In genomic region chr9:63667373-63667724, GRCm38 (mm10) we compare ENCODE assay signal across 12 mouse cellular contexts.
DNase-seq lines count a peak whose midpoint lies in the region; ATAC-seq and TF ChIP-seq lines count a peak whose summit lies in the region.
"Had no signal": no experiment of that assay in that cellular context is flagged by ENCODE, and none has a peak within 500 bp of the region (broad histone marks: within the 10 kb centered on the region; RNA-seq: fewer than 3 reads in every experiment).

No protein-coding gene starts in this region.

- WGBS in forebrain, postnatal 0 days = 65% methylated on average over 8 of the region's 8 CpGs
- 87% methylated on average over 8 of the region's 8 CpGs for WGBS in forebrain, embryonic 11.5 days
- WGBS in hindbrain, embryonic 13.5 days = 84% methylated on average over 8 of the region's 8 CpGs
- WGBS in hindbrain, embryonic 12.5 days = 77% methylated on average over 8 of the region's 8 CpGs
- WGBS in neural tube, embryonic 13.5 days = 80% methylated on average over 8 of the region's 8 CpGs
- WGBS in stomach, postnatal 0 days = 65% methylated on average over 8 of the region's 8 CpGs

- H3K36me3 ChIP-seq in forebrain, postnatal 0 days (ENCODE audit: insufficient read depth) = no peaks in the 10 kb centered on the region
- no peaks in the 10 kb centered on the region for H3K36me3 ChIP-seq in forebrain, embryonic 11.5 days (ENCODE audit: control insufficient read depth, insufficient read depth, low read length)
- peaks cover 5% of the 10 kb centered on the region; the same call in 1 of the 2 replicates for H3K36me3 ChIP-seq in hindbrain, embryonic 13.5 days
- no peaks in the 10 kb centered on the region for H3K36me3 ChIP-seq in hindbrain, embryonic 12.5 days
- no peaks in the 10 kb centered on the region for H3K36me3 ChIP-seq in neural tube, embryonic 13.5 days
- H3K36me3 ChIP-seq in stomach, postnatal 0 days (ENCODE audit: control insufficient read depth, insufficient read depth, low read length) = peaks cover 6% of the 10 kb centered on the region

- H3K9ac ChIP-seq in forebrain, postnatal 0 days = no peak overlapping the region
- H3K9ac ChIP-seq in forebrain, embryonic 11.5 days (ENCODE audit: low read length) = no peak overlapping the region
- H3K9ac ChIP-seq in hindbrain, embryonic 13.5 days = no peak overlapping the region
- H3K9ac ChIP-seq in hindbrain, embryonic 12.5 days = no peak overlapping the region
- peak overlapping the region; percentile 31; the same call in 1 of the 2 replicates for H3K9ac ChIP-seq in neural tube, embryonic 13.5 days
- no peak overlapping the region for H3K9ac ChIP-seq in stomach, postnatal 0 days (ENCODE audit: low read length)
- H3K9ac ChIP-seq: liver, embryonic 12.5 days had no signal

- H3K4me1 ChIP-seq in forebrain, postnatal 0 days (ENCODE audit: insufficient read depth) = peaks cover 9% of the 10 kb centered on the region; the same call in 1 of the 2 replicates
- H3K4me1 ChIP-seq in forebrain, embryonic 11.5 days (replicated peaks; ENCODE audit: control insufficient read depth, insufficient read depth, low read length) = peaks cover 13% of the 10 kb centered on the region; the same call in 1 of the 2 replicates
- H3K4me1 ChIP-seq in hindbrain, embryonic 13.5 days (replicated peaks) = peaks cover 53% of the 10 kb centered on the region
- peaks cover 63% of the 10 kb centered on the region for H3K4me1 ChIP-seq in hindbrain, embryonic 12.5 days
- peaks cover 59% of the 10 kb centered on the region for H3K4me1 ChIP-seq in neural tube, embryonic 13.5 days (replicated peaks)
- 0 out of 2 replicates have a peak, but pooled peaks cover 1% of the 10 kb centered on the region for H3K4me1 ChIP-seq in stomach, postnatal 0 days (replicated peaks; ENCODE audit: control insufficient read depth, insufficient read depth)

- no peak overlapping the region for H3K27ac ChIP-seq in forebrain, postnatal 0 days (ENCODE audit: low read depth, low read length)
- no peak overlapping the region for H3K27ac ChIP-seq in forebrain, embryonic 11.5 days (ENCODE audit: low read depth, low read length)
- H3K27ac ChIP-seq in hindbrain, embryonic 13.5 days = peak overlapping the region; percentile 44
- no peak overlapping the region for H3K27ac ChIP-seq in hindbrain, embryonic 12.5 days
- peak overlapping the region; percentile 69 for H3K27ac ChIP-seq in neural tube, embryonic 13.5 days (replicated peaks)
- peak overlapping the region; percentile 49; the same call in 1 of the 2 replicates for H3K27ac ChIP-seq in stomach, postnatal 0 days (replicated peaks)
- H3K27ac ChIP-seq: left cerebral cortex, adult 2 months; liver, embryonic 12.5 days had no signal

- TF ChIP-seq CTCF in forebrain, postnatal 0 days (IDR thresholded peaks at IDR 0.05; ENCODE audit: low read depth) = no peak
- TF ChIP-seq CTCF in stomach, postnatal 0 days (IDR thresholded peaks at IDR 0.05; ENCODE audit: low read depth) = no peak

- 0 out of 2 replicates have a peak overlapping the region, but pooled peaks have one; percentile 8 for H3K4me2 ChIP-seq in forebrain, postnatal 0 days (ENCODE audit: low read depth)
- H3K4me2 ChIP-seq in forebrain, embryonic 11.5 days (ENCODE audit: low read depth, low read length, severe bottlenecking) = no peak overlapping the region
- H3K4me2 ChIP-seq in hindbrain, embryonic 13.5 days = 0 out of 2 replicates have a peak overlapping the region, but pooled peaks have one; percentile 6
- no peak overlapping the region for H3K4me2 ChIP-seq in hindbrain, embryonic 12.5 days (replicated peaks)
- no peak overlapping the region; the same call in 1 of the 2 replicates for H3K4me2 ChIP-seq in neural tube, embryonic 13.5 days
- H3K4me2 ChIP-seq in stomach, postnatal 0 days (replicated peaks; ENCODE audit: low read depth) = no peak overlapping the region
- H3K4me2 ChIP-seq: liver, embryonic 12.5 days had no signal

- TF ChIP-seq EP300 in stomach, postnatal 0 days (optimal IDR thresholded peaks at IDR 0.05) = no peak

- H3K9me3 ChIP-seq in forebrain, postnatal 0 days (ENCODE audit: low read length) = no peaks in the 10 kb centered on the region
- no peaks in the 10 kb centered on the region for H3K9me3 ChIP-seq in forebrain, embryonic 11.5 days (ENCODE audit: control insufficient read depth, low read length)
- no peaks in the 10 kb centered on the region for H3K9me3 ChIP-seq in hindbrain, embryonic 13.5 days
- no peaks in the 10 kb centered on the region for H3K9me3 ChIP-seq in hindbrain, embryonic 12.5 days (replicated peaks)
- no peaks in the 10 kb centered on the region; the same call in 1 of the 2 replicates for H3K9me3 ChIP-seq in neural tube, embryonic 13.5 days
- H3K9me3 ChIP-seq in stomach, postnatal 0 days (ENCODE audit: control insufficient read depth, low read length) = no peaks in the 10 kb centered on the region
- H3K9me3 ChIP-seq: liver, embryonic 12.5 days had no signal

- H3K27me3 ChIP-seq in forebrain, postnatal 0 days (ENCODE audit: insufficient read depth, low read length) = no peaks in the 10 kb centered on the region; the same call in 1 of the 2 replicates
- H3K27me3 ChIP-seq in forebrain, embryonic 11.5 days (ENCODE audit: control insufficient read depth, insufficient read depth, low read length) = no peaks in the 10 kb centered on the region
- H3K27me3 ChIP-seq in hindbrain, embryonic 13.5 days = no peaks in the 10 kb centered on the region
- H3K27me3 ChIP-seq in hindbrain, embryonic 12.5 days = no peaks in the 10 kb centered on the region
- no peaks in the 10 kb centered on the region for H3K27me3 ChIP-seq in neural tube, embryonic 13.5 days
- no peaks in the 10 kb centered on the region for H3K27me3 ChIP-seq in stomach, postnatal 0 days (ENCODE audit: control insufficient read depth, insufficient read depth, low read length)
- H3K27me3 ChIP-seq: liver, embryonic 12.5 days had no signal

- H3K4me3 ChIP-seq in forebrain, postnatal 0 days (ENCODE audit: low read depth, low read length) = no peak overlapping the region
- H3K4me3 ChIP-seq in forebrain, embryonic 11.5 days (ENCODE audit: low read depth, low read length) = no peak overlapping the region
- no peak overlapping the region for H3K4me3 ChIP-seq in hindbrain, embryonic 13.5 days
- no peak overlapping the region for H3K4me3 ChIP-seq in hindbrain, embryonic 12.5 days
- no peak overlapping the region for H3K4me3 ChIP-seq in neural tube, embryonic 13.5 days
- no peak overlapping the region for H3K4me3 ChIP-seq in stomach, postnatal 0 days (ENCODE audit: low read depth, low read length)
- H3K4me3 ChIP-seq: left cerebral cortex, adult 2 months; liver, embryonic 12.5 days had no signal

- ATAC-seq in forebrain, postnatal 0 days = no peak
- ATAC-seq in forebrain, embryonic 11.5 days (replicated peaks; ENCODE audit: low FRiP score) = no peak
- no peak for ATAC-seq in hindbrain, embryonic 13.5 days (ENCODE audit: low FRiP score)
- no peak for ATAC-seq in hindbrain, embryonic 12.5 days (ENCODE audit: low FRiP score)
- no peak for ATAC-seq in neural tube, embryonic 13.5 days (ENCODE audit: low read depth)
- ATAC-seq in stomach, postnatal 0 days (ENCODE audit: low FRiP score, low TSS enrichment) = no peak
- ATAC-seq: liver, embryonic 12.5 days had no signal

- DNase-seq in forebrain, postnatal 0 days = no peak
- DNase-seq in forebrain, embryonic 11.5 days (ENCODE audit: low spot score) = no peak
- DNase-seq in neural tube, embryonic 10.5 days (ENCODE audit: extremely low spot score, low spot score) = no peak
- no peak for DNase-seq in stomach, postnatal 0 days (ENCODE audit: low spot score)
- no peak for DNase-seq in liver
- DNase-seq: cerebellum, adult 18-20 months; thymus, postnatal 14 days had no signal

Comparison
In these comparisons a context has a peak if more than half of its experiments do, and no peak if none do; other contexts are left out.
1. H3K27ac ChIP-seq: peak in hindbrain, embryonic 13.5 days (single experiment), neural tube, embryonic 13.5 days (single experiment) and stomach, postnatal 0 days (single experiment); none in forebrain, postnatal 0 days (single experiment), forebrain, embryonic 11.5 days (single experiment) and hindbrain, embryonic 12.5 days (single experiment).
2. H3K4me2 ChIP-seq: peak in forebrain, postnatal 0 days (single experiment) and hindbrain, embryonic 13.5 days (single experiment); none in forebrain, embryonic 11.5 days (single experiment), hindbrain, embryonic 12.5 days (single experiment), neural tube, embryonic 13.5 days (single experiment) and stomach, postnatal 0 days (single experiment).